Mouse (Mus musculus): ENCODE measurements at regions not wholly inside any gene's neighbourhood (a gene's known extent, or its start where the extent isn't known, plus 50 kb on each side); places are given as distances from the start of the nearest gene placed in this dataset.
A peak's percentile ranks its signal among the peaks of the same experiment; 100 is the strongest.

- no peak for DNase-seq (ENCODE audit: low spot score)
Observed at GRCm38 (mm10) chr1:4672344-4672743, 135.3 kb upstream of the Gm37988 start.

DNA sequence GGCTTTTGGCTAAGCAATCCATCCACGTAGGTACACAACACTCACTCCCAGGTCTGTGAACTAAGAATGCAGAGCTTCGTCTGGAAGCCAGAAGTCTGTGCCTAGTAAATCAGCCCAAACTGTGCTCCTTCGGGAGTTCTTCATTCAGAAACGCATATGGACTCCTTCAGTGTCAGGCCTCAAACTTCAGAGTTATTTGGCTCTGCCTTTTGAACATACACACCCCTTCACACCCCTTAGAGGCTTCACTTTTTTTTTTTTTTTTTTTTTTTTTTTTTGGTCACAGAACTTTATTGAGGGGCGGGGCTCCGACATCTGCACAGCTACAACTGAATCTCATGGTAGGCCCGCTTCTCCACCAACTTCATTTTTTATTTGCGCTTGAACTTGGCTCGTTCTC, 120.1 kb upstream of the Gm37988 start:
- no peak for DNase-seq (ENCODE audit: low spot score)

DNA sequence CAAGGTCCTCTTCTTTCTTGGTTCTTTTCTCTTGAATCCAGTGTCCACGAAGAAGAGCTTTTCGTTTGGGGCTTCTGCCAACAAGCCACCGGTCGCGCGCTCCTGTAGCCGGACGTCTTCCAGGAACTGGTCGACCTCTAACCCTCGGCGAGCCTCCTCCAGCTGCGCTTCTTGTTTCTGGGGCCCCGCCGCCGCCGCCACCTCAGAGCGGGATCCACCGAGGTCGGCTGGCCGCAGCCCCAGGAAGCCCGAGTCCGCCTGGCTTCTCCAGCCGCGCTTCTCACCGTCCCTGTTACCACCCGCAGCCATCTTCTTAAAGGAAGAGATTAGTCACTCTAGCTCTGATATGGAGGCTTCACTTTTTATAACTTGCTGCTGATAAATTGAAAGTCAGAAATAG, 118.6 kb upstream of the Gm37988 start:
- peak; percentile 28 for DNase-seq (ENCODE audit: low spot score)

DNA sequence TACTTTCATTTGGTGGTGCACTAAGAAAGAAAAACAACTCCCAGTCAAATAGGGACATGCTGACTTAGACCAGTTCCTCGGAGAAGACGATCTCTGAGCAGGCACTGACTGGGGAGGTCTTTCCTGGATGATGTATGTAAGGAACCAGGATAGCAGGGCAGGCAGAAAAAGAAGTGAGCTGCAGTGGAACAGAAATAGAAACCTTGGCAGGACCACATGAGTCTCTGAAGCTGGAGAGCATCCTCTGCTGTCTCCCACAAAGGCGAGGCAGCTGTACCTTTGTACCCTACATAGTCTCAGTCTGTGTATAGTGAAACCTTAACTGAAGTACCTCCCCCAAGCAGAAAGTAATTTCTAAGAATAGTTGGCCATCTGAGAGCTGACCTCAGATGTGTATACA, 104.4 kb upstream of the Gm37988 start:
- DNase-seq (ENCODE audit: low spot score), result no peak

DNA sequence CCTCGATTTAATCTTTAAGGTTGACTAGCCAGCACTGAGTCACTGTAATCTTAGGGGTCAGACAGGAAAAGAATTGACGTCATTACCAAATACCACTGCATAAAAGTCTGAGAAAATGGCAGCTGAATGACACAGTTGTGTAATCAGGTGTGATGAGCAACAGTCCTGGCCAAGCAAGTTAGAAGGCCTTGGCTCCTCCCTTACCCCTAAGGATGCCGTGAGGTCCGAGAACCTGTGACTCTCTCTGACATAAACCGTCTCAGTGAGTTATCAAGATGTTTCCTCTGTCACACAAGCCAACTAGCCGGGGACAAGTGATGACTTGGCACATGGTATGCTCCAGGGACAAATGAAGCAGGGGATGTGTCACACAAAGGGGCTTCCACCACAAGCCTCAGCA, 101.5 kb upstream of the Gm37988 start:
- no peak for DNase-seq (ENCODE audit: low spot score)

DNA sequence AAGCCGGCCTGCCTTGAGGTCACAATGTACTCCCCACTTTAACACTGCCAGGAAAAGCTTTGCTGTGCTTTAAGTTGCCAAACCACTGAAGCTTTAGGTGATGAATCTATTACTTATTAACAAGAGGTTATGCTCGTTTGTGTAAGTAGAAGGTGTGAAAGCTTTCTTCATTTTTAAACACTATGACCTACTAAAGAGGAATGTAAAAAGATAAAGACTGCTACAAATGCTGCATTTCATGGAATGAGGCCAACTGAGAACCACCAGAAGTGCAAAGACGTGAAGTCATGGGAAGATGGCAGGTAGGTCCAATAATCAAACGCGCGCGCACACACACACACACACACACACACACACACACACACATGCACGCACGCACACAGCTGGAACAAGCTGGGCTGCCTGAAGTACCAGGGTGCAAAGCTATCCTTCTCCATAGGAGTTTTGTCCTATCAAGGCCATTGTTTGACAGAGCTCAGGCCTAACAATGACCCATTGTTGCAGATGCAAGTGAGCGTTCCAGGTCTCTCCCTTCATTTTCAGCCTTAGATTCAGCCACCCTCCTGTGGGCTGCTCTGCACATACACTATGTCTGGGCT, 85.3 kb upstream of the Gm37988 start:
- DNase-seq (ENCODE audit: low spot score), result no peak
